Mouse (Mus musculus): ENCODE results near the gene Smad3.

Smad3 gene

GRCm38 (mm10) chr9:63745821-63746632, 11.8 kb downstream of the Smad3 start:
- peak; percentile 18 for DNase-seq (ENCODE audit: low spot score)

- DNase-seq (ENCODE audit: low spot score): no peak
Measured at GRCm38 (mm10) chr9:63744595-63744994, 13.2 kb downstream of the Smad3 start.

GRCm38 (mm10) chr9:63743775-63744174, 14.0 kb downstream of the Smad3 start:
- DNase-seq (ENCODE audit: low spot score): peak; percentile 30

GRCm38 (mm10) chr9:63742887-63743660, 14.7 kb downstream of the Smad3 start:
- DNase-seq (ENCODE audit: low spot score): no peak

- peak; percentile 49 for DNase-seq (ENCODE audit: low spot score)
Measured at GRCm38 (mm10) chr9:63742318-63742717, 15.5 kb downstream of the Smad3 start.

GRCm38 (mm10) chr9:63741792-63742191, 16.0 kb downstream of the Smad3 start:
- no peak for DNase-seq (ENCODE audit: low spot score)

GRCm38 (mm10) chr9:63740320-63740841, 17.4 kb downstream of the Smad3 start:
- DNase-seq (ENCODE audit: low spot score): no peak

GRCm38 (mm10) chr9:63738830-63739229, 19.0 kb downstream of the Smad3 start:
- DNase-seq (ENCODE audit: low spot score): no peak

- DNase-seq (ENCODE audit: low spot score): no peak
Measured at GRCm38 (mm10) chr9:63738086-63738701, 19.6 kb downstream of the Smad3 start.

GRCm38 (mm10) chr9:63737426-63737931, 20.3 kb downstream of the Smad3 start:
- DNase-seq (ENCODE audit: low spot score): peak; percentile 55

- DNase-seq (ENCODE audit: low spot score): no peak
Measured at GRCm38 (mm10) chr9:63734261-63734660, 23.5 kb downstream of the Smad3 start.

GRCm38 (mm10) chr9:63732700-63733099, 25.1 kb downstream of the Smad3 start:
- DNase-seq (ENCODE audit: low spot score): no peak

- no peak for DNase-seq (ENCODE audit: low spot score)
Measured at GRCm38 (mm10) chr9:63731114-63731828, 26.5 kb downstream of the Smad3 start.

- DNase-seq (ENCODE audit: low spot score): no peak
Measured at GRCm38 (mm10) chr9:63728969-63729368, 28.8 kb downstream of the Smad3 start.

- DNase-seq (ENCODE audit: low spot score): no peak
Measured at GRCm38 (mm10) chr9:63727070-63727469, 30.7 kb downstream of the Smad3 start.

GRCm38 (mm10) chr9:63726088-63727010, 31.4 kb downstream of the Smad3 start:
- no peak for DNase-seq (ENCODE audit: low spot score)

- DNase-seq (ENCODE audit: low spot score): no peak
Measured at GRCm38 (mm10) chr9:63724750-63725149, 33.0 kb downstream of the Smad3 start.

GRCm38 (mm10) chr9:63722918-63723317, 34.9 kb downstream of the Smad3 start:
- no peak for DNase-seq (ENCODE audit: low spot score)

GRCm38 (mm10) chr9:63722350-63722749, 35.4 kb downstream of the Smad3 start:
- no peak for DNase-seq (ENCODE audit: low spot score)

- no peak for DNase-seq (ENCODE audit: low spot score)
Measured at GRCm38 (mm10) chr9:63721573-63722275, 36.1 kb downstream of the Smad3 start.

All from adipocyte (in vitro differentiated cells).